Mouse (Mus musculus): ENCODE results near the gene Unc45a.

DNA sequence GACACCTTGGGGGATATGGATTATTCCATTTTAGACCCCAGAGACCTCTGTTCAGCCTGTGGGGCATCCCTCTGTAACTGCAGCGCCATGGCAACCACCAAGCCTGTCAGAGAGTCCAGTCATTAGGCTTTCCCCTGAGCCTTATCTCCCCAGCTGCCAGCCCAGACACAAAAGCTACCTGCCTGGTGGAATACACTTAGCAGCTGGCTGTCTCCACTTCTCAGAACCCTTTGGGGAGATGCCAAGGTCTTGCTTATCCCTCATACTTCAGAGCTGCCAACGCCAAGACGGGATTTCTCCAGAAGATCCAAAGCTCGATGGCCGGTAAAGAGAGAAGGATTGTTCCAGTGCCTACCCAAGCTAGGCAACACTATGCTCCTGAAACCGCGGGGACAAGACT is 988 bp upstream of the Unc45a start:
- TF ChIP-seq POLR2A (IDR thresholded peaks at IDR 0.05; ENCODE audit: borderline replicate concordance, control insufficient read depth, low read depth, low read length) (no peak), CTCF (IDR thresholded peaks at IDR 0.05; ENCODE audit: control insufficient read depth, insufficient read depth, low read length) (no peak)
